Mouse (Mus musculus): ENCODE measurements around the gene Vmp1.

Gene Vmp1

DNA sequence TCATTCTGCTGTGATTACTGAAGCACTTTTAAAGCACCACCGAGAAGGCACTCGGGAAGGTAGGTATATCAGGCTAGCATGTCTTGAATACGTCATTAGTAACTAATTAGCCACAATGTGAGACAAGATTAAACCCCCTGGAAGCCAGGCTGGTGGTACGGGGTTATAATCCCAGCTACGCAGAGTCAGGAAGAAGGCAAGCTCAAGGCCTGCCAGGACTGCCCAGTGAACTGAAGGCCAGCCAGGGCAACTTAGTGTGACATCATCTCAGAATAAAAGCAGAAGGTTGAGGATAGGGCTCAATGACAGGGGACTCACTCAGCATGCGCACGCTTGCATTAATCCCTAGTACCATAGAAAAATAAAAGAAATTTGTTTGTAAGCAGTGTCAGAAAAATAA is 53.7 kb downstream of the Vmp1 start:
- DNase-seq (ENCODE audit: low spot score in 2 of 2) = no peak

DNA sequence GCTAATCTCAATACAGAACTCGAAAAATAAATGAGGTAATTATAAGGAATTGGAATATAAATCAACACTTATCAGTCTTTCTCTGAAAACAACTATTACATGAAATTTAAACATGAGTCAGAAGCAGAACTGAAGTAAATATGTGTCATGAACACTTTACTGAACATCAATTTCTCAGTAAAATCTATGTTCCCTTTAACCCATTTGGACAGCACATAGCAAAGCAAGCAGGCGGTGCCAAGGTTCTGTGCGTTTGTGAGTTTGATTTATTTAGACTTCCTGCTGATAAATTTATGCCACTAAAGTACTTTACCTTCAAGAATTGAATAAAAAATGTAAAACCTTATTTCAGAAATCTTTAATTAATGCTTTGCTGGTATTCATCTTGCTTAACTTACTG is 54.2 kb downstream of the Vmp1 start:
- no peak for DNase-seq (ENCODE audit: low spot score in 2 of 2)

- no peak for DNase-seq (ENCODE audit: low spot score in 2 of 2)
These were observed 55.2 kb downstream of the Vmp1 start for GRCm38 (mm10) chr11:86628448-86628847.

DNA sequence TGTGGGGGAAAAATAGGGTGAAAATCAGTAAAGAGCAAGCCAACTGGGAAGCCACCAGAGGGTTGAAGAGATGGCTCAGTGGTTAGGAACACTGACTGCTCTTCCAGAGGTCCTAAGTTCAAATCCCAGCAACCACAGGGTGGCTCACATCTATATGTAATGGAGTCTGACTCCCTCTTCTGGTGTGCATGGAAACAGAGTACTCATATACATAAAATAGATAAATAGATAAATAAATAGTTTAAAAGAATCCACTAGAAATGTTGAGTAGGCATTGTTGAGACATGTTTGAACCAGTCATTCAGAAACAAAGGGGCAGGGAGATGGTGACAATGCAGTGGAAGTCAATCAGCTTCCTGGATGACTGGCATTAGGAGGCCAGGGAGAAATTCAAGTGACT is 56.0 kb downstream of the Vmp1 start:
- no peak for DNase-seq (ENCODE audit: low spot score in 2 of 2)

GRCm38 (mm10) chr11:86626714-86627113 is 56.9 kb downstream of the Vmp1 start:
- DNase-seq (ENCODE audit: low spot score in 2 of 2) = no peak

GRCm38 (mm10) chr11:86624237-86624941 is 59.2 kb downstream of the Vmp1 start:
- DNase-seq (ENCODE audit: low spot score in 2 of 2) = no peak

- no peak for DNase-seq (ENCODE audit: low spot score in 2 of 2)
These were observed 60.1 kb downstream of the Vmp1 start for GRCm38 (mm10) chr11:86623402-86624010.

DNA sequence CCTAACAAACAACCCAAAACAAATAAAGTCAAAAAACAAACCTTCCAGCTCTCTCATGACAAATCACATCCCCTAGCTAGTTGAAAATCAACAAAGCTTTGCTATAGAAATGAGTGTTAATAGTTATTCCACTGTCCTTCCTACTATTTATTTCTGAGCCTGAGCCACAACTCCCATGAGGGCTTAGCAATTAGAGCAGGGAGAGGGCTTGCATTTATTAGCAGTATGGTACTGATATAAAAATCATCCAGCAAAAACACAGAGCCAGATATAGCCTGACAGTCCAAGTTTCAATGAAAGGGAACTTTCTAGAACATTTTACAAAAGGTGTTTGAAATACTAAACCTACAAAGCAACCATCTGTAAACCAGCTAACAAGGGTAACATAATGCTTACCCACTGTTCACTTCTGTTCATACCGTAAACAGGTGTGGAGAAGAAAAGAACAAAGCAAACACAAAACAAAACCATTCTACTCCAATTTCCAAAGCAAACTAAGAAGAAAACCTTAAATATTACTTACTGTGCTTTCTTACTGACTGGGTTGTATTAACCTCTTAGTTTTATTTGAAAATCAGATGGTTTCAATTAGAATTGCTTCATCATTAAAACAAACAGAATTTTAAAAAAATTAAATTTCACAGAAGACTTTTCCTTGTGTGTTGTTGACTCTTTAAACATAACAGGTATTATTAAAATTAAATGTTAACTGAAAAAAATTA is 61.3 kb downstream of the Vmp1 start:
- no peak for DNase-seq (ENCODE audit: low spot score in 2 of 2)

- no peak for DNase-seq (ENCODE audit: low spot score in 2 of 2)
These were observed 62.5 kb downstream of the Vmp1 start for GRCm38 (mm10) chr11:86621139-86621538.

DNA sequence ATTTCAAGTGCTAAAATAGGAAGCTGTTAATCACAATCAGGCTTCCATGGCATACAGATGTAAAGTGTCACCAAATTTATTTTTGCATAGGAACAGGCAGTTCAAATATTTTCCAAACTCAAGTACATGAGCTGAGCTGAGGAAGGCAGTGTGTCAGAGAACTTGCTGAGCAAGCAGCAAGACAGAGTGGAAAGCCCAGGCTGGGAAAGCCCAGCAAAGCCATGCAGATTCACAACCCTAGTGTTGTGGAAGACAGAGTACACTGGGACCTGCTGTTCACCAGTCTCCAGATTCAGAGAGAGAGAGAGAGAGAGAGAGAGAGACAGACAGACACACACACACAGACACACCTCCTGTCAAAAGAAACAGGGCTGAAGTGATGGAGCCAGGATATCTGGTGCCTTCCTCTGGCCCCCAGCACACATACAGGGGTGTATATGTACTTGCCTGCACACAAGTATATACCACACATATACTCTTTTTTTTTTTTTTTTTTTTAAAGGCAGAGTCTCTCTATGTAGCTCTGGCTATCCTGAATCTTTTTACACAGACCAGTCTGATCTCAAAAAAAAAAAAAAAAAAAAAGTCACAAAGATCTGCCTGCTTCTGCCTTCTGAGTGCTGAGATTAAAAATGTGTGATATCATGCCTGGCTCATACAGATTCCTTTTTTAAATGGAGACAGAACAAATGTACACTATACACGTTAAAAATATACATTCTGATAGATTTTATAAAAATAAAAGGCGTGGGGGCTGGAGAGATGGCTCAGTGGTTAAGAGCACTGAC is 64.9 kb downstream of the Vmp1 start:
- no peak for DNase-seq (ENCODE audit: low spot score in 2 of 2)

DNA sequence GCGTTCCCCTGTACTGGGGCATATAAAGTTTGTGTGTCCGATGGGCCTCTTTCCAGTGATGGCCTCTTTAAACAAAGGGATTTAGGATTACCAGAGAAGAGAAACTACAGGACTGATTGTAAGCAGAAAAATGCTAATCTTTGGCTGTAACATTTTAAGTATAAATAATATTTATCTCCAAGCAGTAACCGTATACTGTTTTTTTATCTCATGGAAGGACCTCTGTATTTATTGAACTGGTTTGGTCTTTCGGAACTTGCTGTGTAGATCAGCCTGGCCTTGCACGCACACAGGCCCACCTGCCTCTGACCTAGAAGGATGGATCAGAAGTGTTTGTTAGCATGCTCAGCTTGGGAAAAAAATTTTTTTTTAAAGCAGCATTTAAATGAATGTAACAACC is 69.0 kb downstream of the Vmp1 start:
- DNase-seq (ENCODE audit: low spot score in 2 of 2) = no peak

- DNase-seq (ENCODE audit: low spot score in 2 of 2) = peak; percentile 30 to 48
These were observed 69.5 kb downstream of the Vmp1 start for GRCm38 (mm10) chr11:86614056-86614530.

- DNase-seq (ENCODE audit: low spot score in 2 of 2) = no peak
These were observed 71.6 kb downstream of the Vmp1 start for GRCm38 (mm10) chr11:86611991-86612390.

DNA sequence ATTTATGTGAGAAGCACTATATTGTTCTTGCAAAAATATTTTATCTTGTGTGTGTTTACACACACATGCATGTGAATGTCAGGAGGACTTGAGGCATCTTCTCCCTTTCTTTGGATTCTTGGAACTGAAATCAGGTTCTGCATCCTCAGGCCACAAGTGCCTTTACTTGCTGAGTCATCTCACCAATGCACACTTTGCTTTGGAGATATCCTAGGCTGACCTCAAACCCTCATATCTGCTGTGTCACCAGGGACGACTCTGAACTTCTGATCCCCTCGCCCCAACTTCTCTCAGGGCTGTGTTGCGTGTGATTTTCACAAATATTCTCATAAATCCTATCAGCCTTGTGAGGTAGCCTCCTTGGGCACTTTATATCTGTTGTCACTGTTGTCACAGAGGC is 73.4 kb downstream of the Vmp1 start:
- DNase-seq (ENCODE audit: low spot score in 2 of 2) = no peak

GRCm38 (mm10) chr11:86607808-86608350 is 75.8 kb downstream of the Vmp1 start:
- DNase-seq (ENCODE audit: low spot score in 2 of 2) = no peak

- no peak for DNase-seq (ENCODE audit: low spot score in 2 of 2)
These were observed 76.9 kb downstream of the Vmp1 start for GRCm38 (mm10) chr11:86606621-86607339.

- no peak for DNase-seq (ENCODE audit: low spot score in 2 of 2)
These were observed 78.7 kb downstream of the Vmp1 start for GRCm38 (mm10) chr11:86604732-86605520.

- no peak for DNase-seq (ENCODE audit: low spot score in 2 of 2)
These were observed 79.3 kb downstream of the Vmp1 start for GRCm38 (mm10) chr11:86604289-86604688.

DNA sequence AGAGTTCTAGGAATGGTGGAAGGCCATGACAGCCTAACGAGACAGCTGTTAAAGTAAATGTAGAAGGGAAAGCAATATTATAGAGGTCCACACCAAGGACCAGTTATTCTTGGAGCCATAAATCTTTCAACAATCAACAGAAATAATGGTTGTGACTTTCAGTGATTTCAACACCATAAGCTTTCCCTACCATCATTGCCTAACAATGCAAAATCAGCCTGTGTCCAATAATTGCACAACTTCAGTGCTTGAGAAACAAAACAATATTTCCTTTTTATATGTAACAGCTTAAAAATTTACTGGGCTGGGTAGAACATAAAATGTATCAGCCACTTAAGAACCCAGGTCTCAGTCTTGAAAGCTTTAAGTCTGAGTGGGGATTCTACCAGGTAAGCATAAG is 79.9 kb downstream of the Vmp1 start:
- no peak for DNase-seq (ENCODE audit: low spot score in 2 of 2)

- DNase-seq (ENCODE audit: low spot score in 2 of 2) = no peak
These were observed 81.5 kb downstream of the Vmp1 start for GRCm38 (mm10) chr11:86602116-86602515.

Data from spleen, postnatal 14 days (tissue).